Mouse (Mus musculus) liver, embryonic 11.5 days (tissue): ENCODE measurements around the gene Vbp1. TPM values are rescaled to one million over a fixed set of nuclear protein-coding genes. Genes with fewer than 3 reads are reported as not detected.
"Not testable (repeated sequence)": the region's sequence is repeated elsewhere in the genome, so short reads cannot be mapped to it uniquely, and the experiment has no call there.

Source experiments
- ATAC-seq: fragments of 200-750 bp; cut with Nextera tagmentation; replicated peaks from 2 replicates; pipeline ENCODE4 v1.8.0; 2017; ENCODE audit warnings: moderate number of reproducible peaks, mild to moderate bottlenecking, moderate TSS enrichment, moderate library complexity; ENCODE audit not compliant: low FRiP score
- DNase-seq: peaks from one replicate; pipeline ENCODE4 v3.0.0-alpha.2; 2017; ENCODE audit warnings: low spot score
- H3K27ac ChIP-seq: fragments of 300-500 bp; sonication (generic); 2 replicates; pipeline ENCODE4 v1.5.1; 2014; ENCODE audit warnings: mild to moderate bottlenecking, low read depth, low read length, control low read depth
- H3K27me3 ChIP-seq: fragments of 300-500 bp; sonication (generic); replicated peaks from 2 replicates; pipeline ENCODE4 v1.6.1; 2014; ENCODE audit warnings: low read length, mixed read lengths; ENCODE audit not compliant: control insufficient read depth, insufficient read depth
- H3K36me3 ChIP-seq: fragments of 300-500 bp; sonication (generic); 2 replicates; pipeline ENCODE4 v1.6.1; 2014; ENCODE audit warnings: mild to moderate bottlenecking, low read length, moderate library complexity, mixed read lengths; ENCODE audit not compliant: control insufficient read depth, insufficient read depth
- H3K4me1 ChIP-seq: fragments of 300-500 bp; sonication (generic); replicated peaks from 2 replicates; pipeline ENCODE4 v1.6.1; 2014; ENCODE audit warnings: low read length, mixed read lengths; ENCODE audit not compliant: control insufficient read depth, insufficient read depth
- H3K4me2 ChIP-seq: fragments of 300-500 bp; sonication (generic); 2 replicates; pipeline ENCODE4 v1.6.1; 2014; ENCODE audit warnings: mild to moderate bottlenecking, control low read depth, moderate library complexity
- H3K4me3 ChIP-seq: fragments of 300-500 bp; sonication (generic); 2 replicates; pipeline ENCODE4 v1.5.1; 2014; ENCODE audit warnings: low read depth, low read length, control low read depth
- H3K9ac ChIP-seq: fragments of 300-500 bp; sonication (generic); 2 replicates; pipeline ENCODE4 v1.6.1; 2014; ENCODE audit warnings: low read depth, low read length, control low read depth
- H3K9me3 ChIP-seq: fragments of 300-500 bp; sonication (generic); 2 replicates; pipeline ENCODE4 v1.6.1; 2016; ENCODE audit warnings: low read length, inconsistent platforms, mixed read lengths; ENCODE audit not compliant: control insufficient read depth
- whole genome bisulfite sequencing: fragments of 180-500 bp; shearing (Covaris S2); extraction: QIAGEN DNeasy Blood & Tissue Kit; methylation state at CpG from one replicate; pipeline ENCODE4 v1.1.7; 2014; 5-methylcytosine and 5-hydroxymethylcytosine counted together
- polyA plus RNA-seq: library from polyadenylated mRNA; unstranded; fragments of >200 nt; fragmentation: Nextera tagmentation; extraction: Ambion mirVana; gene quantifications from 2 replicates; pipeline ENCODE4 v1.2.1, GENCODE M21; 2014

The Vbp1 gene
- 155 and 173 TPM in 2 replicates for polyA plus RNA-seq

DNA sequence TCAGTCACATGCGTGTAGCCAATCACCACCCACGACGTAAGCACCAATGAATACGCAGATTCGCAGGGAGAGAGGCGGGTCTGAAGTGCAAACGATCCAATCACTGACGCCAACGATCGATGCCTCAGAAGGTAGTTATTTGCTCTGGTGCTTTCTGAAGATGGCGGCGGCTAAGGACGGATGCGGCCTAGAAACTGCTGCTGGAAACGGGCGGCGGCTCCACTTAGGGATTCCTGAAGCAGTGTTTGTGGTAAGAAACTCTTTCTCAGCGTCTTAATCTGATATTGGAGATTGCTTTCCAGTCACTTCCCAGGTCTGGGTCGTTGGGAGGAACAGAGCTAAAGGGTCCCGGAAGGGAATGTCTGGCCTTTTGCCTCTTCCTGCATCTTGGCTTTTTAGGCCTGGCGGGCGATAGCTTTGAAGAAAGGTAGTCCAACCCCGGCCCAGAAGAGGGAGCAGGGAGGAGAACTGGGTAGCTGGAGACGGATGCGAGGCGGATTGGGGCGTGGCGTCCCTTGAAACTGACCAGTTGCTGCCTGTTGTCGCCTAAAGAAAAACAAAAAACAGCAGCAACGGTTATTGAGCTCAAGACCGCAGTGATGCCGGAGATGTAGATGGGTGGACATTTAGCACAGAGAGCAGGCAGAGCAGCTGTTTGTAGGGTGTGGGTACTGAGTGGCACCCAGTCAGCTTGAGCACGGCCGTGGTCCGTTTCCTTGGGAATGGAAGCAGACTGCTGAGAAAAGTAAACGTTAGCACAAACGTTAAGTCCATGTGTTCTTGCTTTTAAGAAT lies at the start of gene Vbp1:
Vbp1 (plus strand) TSS at position 121 of the 794 bp plus-strand sequence.
- no peaks in the 10 kb centered on the region for H3K9me3 ChIP-seq
- H3K27ac ChIP-seq: peak within 1 kb of the TSS; percentile 86
- peak; percentile 98 for ATAC-seq
- H3K36me3 ChIP-seq: no peaks in the 10 kb centered on the region
- H3K4me2 ChIP-seq: peak within 1 kb of the TSS; percentile 42
- no peaks in the 10 kb centered on the region for H3K4me1 ChIP-seq
- peak; percentile 66 for DNase-seq
- H3K27me3 ChIP-seq: no peaks in the 10 kb centered on the region
- peak within 1 kb of the TSS; percentile 64 for H3K4me3 ChIP-seq
- peak within 1 kb of the TSS; percentile 70 for H3K9ac ChIP-seq
- 13% methylated on average over 37 of the region's 37 CpGs for WGBS

- WGBS: 14% methylated on average over 37 of the region's 37 CpGs
- H3K4me1 ChIP-seq, H3K27ac ChIP-seq, H3K36me3 ChIP-seq, H3K9ac ChIP-seq, H3K27me3 ChIP-seq, H3K9me3 ChIP-seq: not testable (repeated sequence)
- peak overlapping the region; percentile 35 for H3K4me3 ChIP-seq
- H3K4me2 ChIP-seq: peak overlapping the region; percentile 54
- peak; percentile 61 for DNase-seq
- peak; percentile 83 for ATAC-seq
These were observed 38.9 kb upstream of the Vbp1 start for GRCm38 (mm10) chrX:75475182-75475644.

GRCm38 (mm10) chrX:75489886-75490285 lies 24.2 kb upstream of the Vbp1 start:
- WGBS: 56% methylated on average over 1 of the region's 1 CpGs
- Histone ChIP-seq H3K4me3 (no peak overlapping the region), H3K9me3 (no peaks in the 10 kb centered on the region), H3K27me3 (no peaks in the 10 kb centered on the region), H3K4me1 (no peaks in the 10 kb centered on the region), H3K27ac (no peak overlapping the region), H3K36me3 (no peaks in the 10 kb centered on the region), H3K4me2 (no peak overlapping the region), H3K9ac (no peak overlapping the region)
- no peak for DNase-seq
- no peak for ATAC-seq

- Histone ChIP-seq H3K9me3 (no peaks in the 10 kb centered on the region), H3K9ac (no peak overlapping the region), H3K27ac (no peak overlapping the region), H3K4me2 (peak overlapping the region; percentile 40), H3K4me3 (no peak overlapping the region), H3K4me1 (no peaks in the 10 kb centered on the region), H3K36me3 (no peaks in the 10 kb centered on the region), H3K27me3 (no peaks in the 10 kb centered on the region)
- DNase-seq (no peak), ATAC-seq (no peak; the same call in 1 of the 2 replicates)
- 23% methylated on average over 3 of the region's 3 CpGs for WGBS
These were observed 316 bp upstream of the Vbp1 start for GRCm38 (mm10) chrX:75513787-75514178.

GRCm38 (mm10) chrX:75577582-75578324 lies 63.7 kb downstream of the Vbp1 start, which contains the start of gene Rab39b:
Gene Rab39b, minus strand, starts transcription at chrX:75578231.
- DNase-seq (peak; percentile 33), ATAC-seq (no peak)
- Histone ChIP-seq H3K9me3 (no peaks in the 10 kb centered on the region), H3K9ac (no peak within 1 kb of the TSS), H3K4me1 (no peaks in the 10 kb centered on the region), H3K4me2 (peak within 1 kb of the TSS; percentile 52), H3K4me3 (peak within 1 kb of the TSS; percentile 43), H3K27ac (no peak within 1 kb of the TSS), H3K27me3 (no peaks in the 10 kb centered on the region), H3K36me3 (no peaks in the 10 kb centered on the region)
- 10% methylated on average over 41 of the region's 41 CpGs for WGBS

DNA sequence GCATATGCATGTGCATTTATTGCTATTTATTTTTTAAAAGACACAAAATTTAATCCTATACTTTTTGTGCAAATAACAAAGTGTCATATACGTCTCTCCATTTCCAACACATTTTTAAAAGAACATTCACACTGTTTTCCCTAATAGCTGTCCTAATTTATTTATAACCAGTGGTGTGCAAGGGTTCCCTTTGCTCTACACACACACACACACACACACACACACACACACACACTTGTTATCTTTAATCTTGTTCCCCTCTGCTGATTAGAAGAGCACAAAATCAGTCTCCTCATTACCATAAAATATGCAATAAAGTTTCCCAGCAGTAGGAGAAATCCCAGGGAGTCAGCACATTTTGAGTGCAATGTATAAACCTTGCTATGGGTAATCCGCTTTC lies 64.4 kb downstream of the Vbp1 start:
- Histone ChIP-seq H3K27ac (no peak overlapping the region), H3K9me3 (no peaks in the 10 kb centered on the region), H3K9ac (no peak overlapping the region), H3K36me3 (no peaks in the 10 kb centered on the region), H3K4me2 (no peak overlapping the region), H3K4me1 (no peaks in the 10 kb centered on the region), H3K4me3 (no peak overlapping the region), H3K27me3 (no peaks in the 10 kb centered on the region)
- 81% methylated on average over 2 of the region's 2 CpGs for WGBS
- ATAC-seq (no peak), DNase-seq (no peak)

Other genes with a start within 250 kb of the Vbp1 start
- 46.3 and 50.5 TPM in 2 replicates for gene Fundc2, start 131.9 kb upstream of the Vbp1 start, polyA plus RNA-seq
- gene F8, start 131.7 kb upstream of the Vbp1 start, polyA plus RNA-seq: 0.62 and 1.5 TPM in 2 replicates
- gene Cmc4, start 97.7 kb upstream of the Vbp1 start, polyA plus RNA-seq: 15.3 and 19.1 TPM in 2 replicates
- gene Mtcp1, start 97.7 kb upstream of the Vbp1 start, polyA plus RNA-seq: 7.7 and 8.1 TPM in 2 replicates
- 57.6 and 64.8 TPM in 2 replicates for gene Brcc3, start 97.7 kb upstream of the Vbp1 start, polyA plus RNA-seq
- gene Rab39b, start 63.9 kb downstream of the Vbp1 start, polyA plus RNA-seq: 0.43 and 0.52 TPM in 2 replicates